26 mouse cellular contexts compared by ENCODE assay signal in genomic region chr9:32019786-32020185, GRCm38 (mm10).
"Had no signal": no experiment of that assay in that cellular context is flagged by ENCODE, and none has a peak within 500 bp of the region (broad histone marks: within the 10 kb centered on the region; RNA-seq: fewer than 3 reads in every experiment).

No protein-coding gene starts in this region.

- H3K27ac ChIP-seq: heart, adult 2 months; heart, embryonic 10.5 days; hindbrain, embryonic 10.5 days; hindbrain, embryonic 12.5 days; hindbrain, embryonic 14.5 days; intestine, embryonic 15.5 days; layer of hippocampus, adult 2 months; left cerebral cortex, adult 2 months; limb, embryonic 13.5 days; limb, embryonic 15.5 days; liver, embryonic 12.5 days; liver, embryonic 14.5 days had no signal

- H3K9ac ChIP-seq: forebrain, postnatal 0 days; heart, embryonic 12.5 days; hindbrain, embryonic 12.5 days; hindbrain, embryonic 14.5 days; intestine, embryonic 15.5 days; limb, embryonic 13.5 days; limb, embryonic 15.5 days; liver, embryonic 12.5 days; liver, embryonic 14.5 days had no signal

- H3K9me3 ChIP-seq: heart, embryonic 10.5 days; heart, embryonic 12.5 days; hindbrain, embryonic 10.5 days; hindbrain, embryonic 12.5 days; intestine, embryonic 15.5 days; limb, embryonic 13.5 days; limb, embryonic 15.5 days; liver, embryonic 12.5 days had no signal

- DNase-seq: forebrain, postnatal 0 days; gastrocnemius, postnatal 14 days; gastrocnemius, postnatal 36 days; heart, adult 2 months; heart, postnatal 10 days; heart, postnatal 4 days; kidney, adult 18-20 months; kidney, adult 8-10 months; kidney, postnatal 10 days; kidney, postnatal 25 days; left cerebral cortex, postnatal 4 days had no signal

- H3K4me2 ChIP-seq: heart, embryonic 12.5 days; hindbrain, embryonic 12.5 days; hindbrain, embryonic 14.5 days; intestine, embryonic 15.5 days; limb, embryonic 13.5 days; limb, embryonic 15.5 days; liver, embryonic 12.5 days had no signal

- H3K36me3 ChIP-seq: heart, embryonic 10.5 days; heart, embryonic 12.5 days; hindbrain, embryonic 10.5 days; hindbrain, embryonic 12.5 days; intestine, embryonic 15.5 days; limb, embryonic 13.5 days; limb, embryonic 15.5 days; liver, embryonic 12.5 days had no signal

- ATAC-seq: forebrain, postnatal 0 days; hindbrain, embryonic 16.5 days; inflammation-experienced regulatory T-cells, adult 6 months; intestine, embryonic 15.5 days; intestine, postnatal 0 days; liver, embryonic 12.5 days had no signal

- H3K4me3 ChIP-seq: heart, adult 2 months; heart, embryonic 10.5 days; heart, embryonic 12.5 days; hindbrain, embryonic 10.5 days; hindbrain, embryonic 12.5 days; intestine, embryonic 15.5 days; layer of hippocampus, adult 2 months; left cerebral cortex, adult 2 months; limb, embryonic 13.5 days; limb, embryonic 15.5 days; liver, embryonic 12.5 days had no signal

- H3K27me3 ChIP-seq: heart, embryonic 12.5 days; hindbrain, embryonic 12.5 days; intestine, embryonic 15.5 days; limb, embryonic 13.5 days; limb, embryonic 15.5 days; liver, embryonic 12.5 days had no signal

- H3K4me1 ChIP-seq: liver, embryonic 12.5 days had no signal
